Mouse (Mus musculus): ENCODE results near the gene Gm32742.

DNA sequence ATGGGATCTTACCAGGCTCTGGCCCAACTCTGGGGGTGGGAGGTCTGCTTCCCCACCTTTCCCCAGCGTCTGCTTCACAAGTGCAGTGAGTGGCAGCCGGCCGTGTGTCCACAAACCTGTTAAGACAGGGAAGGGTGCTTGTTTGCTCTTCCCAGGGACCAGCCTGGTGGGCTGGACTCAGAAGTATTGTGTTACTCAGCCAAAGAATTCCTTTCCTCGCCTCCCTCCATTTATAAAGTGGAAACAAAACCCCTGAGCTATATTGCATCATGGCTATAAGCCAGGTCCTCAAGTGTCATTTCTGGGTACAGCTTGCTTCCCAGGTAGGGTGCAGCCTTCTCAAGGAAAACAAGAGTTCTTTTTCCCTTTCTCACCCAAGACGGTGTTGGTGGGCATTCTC, 3.4 kb upstream of the Gm32742 start:
- TF ChIP-seq MAFK (IDR thresholded peaks at IDR 0.05; ENCODE audit: insufficient read depth, low read depth, low read length), result no peak
- TF ChIP-seq HCFC1 (IDR thresholded peaks at IDR 0.05; ENCODE audit: borderline replicate concordance, insufficient read depth, low read length), result no peak
- TF ChIP-seq CHD2 (IDR thresholded peaks at IDR 0.05; ENCODE audit: low read depth, low read length), result no peak
- no peak for TF ChIP-seq ZC3H11A (IDR thresholded peaks at IDR 0.05; ENCODE audit: borderline replicate concordance, low read depth, low read length)

Data from ES-E14 (cell line).